Mouse (Mus musculus): ENCODE measurements at regions not wholly inside any gene's neighbourhood (a gene's known extent, or its start where the extent isn't known, plus 50 kb on each side); places are given as distances from the start of the nearest gene placed in this dataset.

DNA sequence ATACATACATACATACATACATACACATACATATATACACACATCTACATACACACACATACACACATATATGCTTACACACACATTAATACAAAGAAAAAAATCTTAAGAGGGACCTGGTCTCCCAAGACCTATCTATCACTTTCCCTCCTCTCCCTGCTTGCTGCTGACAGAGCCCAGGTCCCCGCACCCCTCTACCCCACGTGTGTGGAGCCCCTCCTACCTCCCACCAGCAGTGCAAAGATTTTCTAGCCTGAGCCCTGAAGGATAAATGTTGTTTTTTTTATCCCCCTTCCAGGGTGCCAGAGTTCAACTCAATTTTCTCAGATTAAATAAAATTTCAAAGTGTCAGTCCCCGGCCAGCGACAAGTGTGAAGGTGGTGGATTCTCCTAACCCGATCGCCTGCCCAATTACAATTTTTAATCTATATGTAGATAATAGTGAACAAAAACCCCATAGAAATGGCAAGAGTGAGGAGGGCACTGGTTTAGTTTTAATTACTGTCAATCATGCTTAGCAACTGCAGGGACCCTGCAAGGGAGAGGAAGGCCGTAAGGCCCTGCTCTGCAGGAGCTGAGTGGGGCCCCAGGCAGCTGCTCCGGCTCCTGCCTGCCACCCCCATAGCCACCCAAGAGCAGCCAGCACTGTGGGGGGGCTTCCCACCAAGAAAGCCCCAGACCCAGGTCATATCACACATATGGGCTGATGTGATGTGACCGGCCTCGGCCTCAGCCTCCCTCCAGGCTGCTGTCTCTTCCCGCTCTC is 85.7 kb downstream of the Cryba4 start:
- DNase-seq (ENCODE audit: extremely low spot score, low spot score) = no peak

DNA sequence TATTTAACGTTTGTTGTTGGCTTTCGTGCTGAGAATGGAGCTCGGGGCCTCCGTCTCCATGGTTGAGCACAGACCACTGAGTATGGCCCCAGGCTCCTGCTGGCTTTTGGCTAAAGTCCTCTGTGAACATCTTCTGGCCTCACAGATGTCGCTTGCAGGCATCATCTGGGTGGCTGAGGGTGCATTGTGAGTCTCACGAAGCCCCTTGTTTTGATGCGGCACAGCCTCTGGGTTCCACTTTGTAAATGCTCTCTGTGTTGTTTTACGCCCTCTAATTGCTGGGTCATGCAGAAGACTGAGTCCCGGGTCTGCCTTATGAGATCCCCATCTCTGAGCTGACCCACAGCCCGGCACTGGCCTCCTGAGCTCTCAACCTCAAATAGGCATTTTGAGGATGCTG is 84.5 kb downstream of the Cryba4 start:
- DNase-seq (ENCODE audit: extremely low spot score, low spot score) = no peak

DNA sequence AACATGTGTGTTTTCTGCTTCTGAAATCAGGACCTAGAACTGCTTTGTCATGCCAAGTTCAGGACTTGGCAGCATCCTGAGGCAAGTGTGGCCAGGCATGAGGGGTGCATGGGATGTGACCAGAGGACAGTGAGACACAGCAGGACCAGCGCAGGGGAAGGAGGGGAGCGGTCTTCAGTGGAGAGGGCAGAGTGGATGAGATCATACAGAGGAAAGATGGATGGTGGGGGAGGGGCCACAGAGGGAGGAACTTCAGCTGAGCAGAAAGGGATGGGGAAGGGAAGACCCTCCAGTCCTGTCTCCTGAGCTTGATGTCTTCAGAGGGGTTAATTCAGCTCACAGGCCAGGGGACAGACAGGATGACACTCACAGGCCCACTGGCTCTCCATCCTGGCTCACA is 81.0 kb downstream of the Cryba4 start:
- DNase-seq (ENCODE audit: extremely low spot score, low spot score) = no peak

DNA sequence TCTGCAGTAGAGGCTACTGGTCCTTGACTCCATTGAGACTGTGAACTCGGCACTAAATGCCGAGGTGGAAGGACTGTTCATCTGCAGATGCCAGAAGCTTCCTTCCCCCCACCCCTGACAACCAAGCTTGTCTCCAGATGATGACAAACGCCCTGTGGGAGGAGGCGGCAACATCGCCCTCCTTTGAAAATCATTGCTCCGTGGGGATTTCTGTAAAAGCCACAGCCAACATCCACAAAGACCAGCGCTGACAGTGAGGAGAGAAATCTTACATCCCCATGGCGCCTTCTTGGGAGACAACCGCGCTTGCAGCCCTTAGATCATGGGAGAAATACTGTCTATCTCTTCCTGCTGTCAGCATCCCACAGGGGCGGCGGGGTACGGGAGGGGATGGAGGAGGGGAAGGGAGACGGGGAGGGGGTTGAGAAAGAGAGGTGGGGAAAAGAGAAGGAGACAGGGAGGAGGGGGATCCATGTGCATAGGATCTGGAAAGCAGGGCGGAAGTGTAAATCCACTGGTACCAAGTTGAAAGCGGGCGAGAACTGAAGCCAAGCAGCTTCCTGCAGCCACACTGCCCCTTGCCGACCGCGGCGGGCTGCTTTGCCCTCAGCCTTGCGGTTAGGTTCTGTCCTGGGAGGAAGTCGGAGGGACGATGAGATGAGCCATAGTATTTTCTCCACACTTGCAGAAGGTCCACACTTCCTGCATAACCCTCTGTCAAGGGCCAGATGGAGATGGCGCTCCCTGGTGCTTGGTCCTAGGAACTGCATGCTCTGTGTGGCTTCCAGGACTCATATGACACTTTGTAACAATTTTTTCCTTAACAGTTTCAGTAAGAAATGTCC is 72.9 kb downstream of the Cryba4 start:
- peak; percentile 65 for DNase-seq (ENCODE audit: extremely low spot score, low spot score)

DNA sequence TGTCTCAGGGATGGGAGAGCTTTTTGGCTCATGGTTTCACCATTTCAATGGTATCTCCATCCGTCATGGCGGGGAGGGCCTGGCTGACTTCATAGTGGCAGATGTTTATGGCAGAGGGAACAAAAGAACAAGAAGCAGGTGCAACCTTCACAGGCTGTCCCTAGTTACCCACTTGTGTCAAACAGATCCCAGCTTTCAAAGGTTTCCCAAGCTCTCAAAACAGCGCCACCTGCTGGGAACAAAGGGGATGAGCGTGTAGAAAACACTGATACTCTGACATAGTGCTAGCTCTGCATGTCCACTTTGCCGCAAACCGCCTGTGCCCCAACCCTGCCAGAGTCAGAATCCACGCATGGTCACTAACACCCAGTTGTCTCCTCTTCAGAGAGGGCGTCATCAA is 69.5 kb downstream of the Cryba4 start:
- peak; percentile 60 for DNase-seq (ENCODE audit: extremely low spot score, low spot score)

DNA sequence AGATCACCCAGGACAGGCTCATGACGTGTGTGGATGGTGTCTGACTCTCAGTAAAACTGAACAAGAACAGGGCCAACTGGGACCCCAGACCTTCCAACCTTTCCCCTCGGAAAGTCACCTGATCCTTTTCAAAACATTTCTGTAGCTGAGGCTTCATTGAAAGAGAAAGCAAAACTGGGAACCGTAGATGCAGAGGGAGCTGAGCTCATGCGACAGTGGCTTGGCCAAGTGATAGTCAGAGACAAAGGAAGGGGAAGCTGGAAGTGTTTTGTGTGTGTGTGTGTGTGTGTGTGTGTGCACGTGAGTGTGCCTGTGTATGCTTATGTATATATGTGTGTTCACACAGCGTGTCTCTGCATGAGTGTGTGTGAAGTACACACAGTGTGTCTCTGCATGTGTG is 56.7 kb downstream of the Cryba4 start:
- DNase-seq (ENCODE audit: extremely low spot score, low spot score) = no peak
